Mouse (Mus musculus): ENCODE data around the gene Rad51. TPM values are rescaled to one million over a fixed set of nuclear protein-coding genes. Genes with fewer than 3 reads are reported as not detected.

The Rad51 gene
- total and polyA plus RNA-seq, 3 experiments, result 18.6 to 87.5 (median 45.0) TPM

- TF ChIP-seq ETS1 (conservative IDR thresholded peaks at IDR 0.05; ENCODE audit: low read depth, low read length) (no peak), MAZ (IDR thresholded peaks at IDR 0.05; ENCODE audit: low read depth, low read length) (no peak), UBTF (IDR thresholded peaks at IDR 0.05; ENCODE audit: low read depth, low read length) (no peak), CHD2 (IDR thresholded peaks at IDR 0.05; ENCODE audit: low read length) (no peak), ZMIZ1 (IDR thresholded peaks at IDR 0.05; ENCODE audit: low read depth, low read length) (no peak), TBP (conservative IDR thresholded peaks at IDR 0.05; ENCODE audit: low read depth, low read length) (no peak), RCOR1 (conservative IDR thresholded peaks at IDR 0.05; ENCODE audit: low read depth, low read length) (no peak), MAFK (IDR thresholded peaks at IDR 0.05; ENCODE audit: insufficient replicate concordance, low read length) (no peak), SIN3A (IDR thresholded peaks at IDR 0.05; ENCODE audit: low read length) (0 out of 2 replicates have a peak, but pooled peaks have one; percentile 19), JUN (IDR thresholded peaks at IDR 0.05; ENCODE audit: insufficient read depth, low read depth, low read length) (no peak), GABPA (IDR thresholded peaks at IDR 0.05; ENCODE audit: insufficient replicate concordance, low read depth, low read length) (no peak), HCFC1 (IDR thresholded peaks at IDR 0.05; ENCODE audit: low read depth, low read length) (no peak), EP300 (IDR thresholded peaks at IDR 0.05; ENCODE audit: low read length) (no peak), POLR2A (IDR thresholded peaks at IDR 0.05; ENCODE audit: low read depth, low read length) (no peak), CHD1 (IDR thresholded peaks at IDR 0.05; ENCODE audit: low read depth, low read length) (no peak), CTCF (conservative IDR thresholded peaks at IDR 0.05 in 1 of 2, IDR thresholded peaks at IDR 0.05 in 1 of 2; ENCODE audit: low read depth in 2 of 2, low read length in 2 of 2) (peak; percentile 78 to 97), TCF12 (IDR thresholded peaks at IDR 0.05; ENCODE audit: low read depth, low read length) (peak; percentile 24; the same call in 1 of the 2 replicates), USF2 (conservative IDR thresholded peaks at IDR 0.05; ENCODE audit: low read depth, low read length) (no peak), ZKSCAN1 (IDR thresholded peaks at IDR 0.05; ENCODE audit: borderline replicate concordance, low read depth, low read length) (no peak), MEF2A (IDR thresholded peaks at IDR 0.05; ENCODE audit: borderline replicate concordance, low read depth, low read length) (no peak), BHLHE40 (IDR thresholded peaks at IDR 0.05; ENCODE audit: low read depth, low read length) (peak; percentile 58), KAT2A (IDR thresholded peaks at IDR 0.05; ENCODE audit: insufficient replicate concordance, low read length) (no peak), NRF1 (IDR thresholded peaks at IDR 0.05; ENCODE audit: low read depth, low read length) (peak; percentile 21; the same call in 1 of the 2 replicates), RAD21 (IDR thresholded peaks at IDR 0.05; ENCODE audit: low read depth, low read length) (peak; percentile 100), SMC3 (IDR thresholded peaks at IDR 0.05; ENCODE audit: low read depth, low read length) (peak; percentile 93), MXI1 (IDR thresholded peaks at IDR 0.05; ENCODE audit: low read depth, low read length) (peak; percentile 45; the same call in 1 of the 2 replicates), MYC (IDR thresholded peaks at IDR 0.05; ENCODE audit: low read depth, low read length) (0 out of 2 replicates have a peak, but pooled peaks have one; percentile 2), IRF4 (IDR thresholded peaks at IDR 0.05; ENCODE audit: low read depth, low read length) (peak; percentile 55), PAX5 (IDR thresholded peaks at IDR 0.05; ENCODE audit: low read length) (no peak), USF1 (IDR thresholded peaks at IDR 0.05; ENCODE audit: low read depth, low read length) (no peak), ZC3H11A (IDR thresholded peaks at IDR 0.05; ENCODE audit: low read depth, low read length) (peak; percentile 70), NELFE (IDR thresholded peaks at IDR 0.05; ENCODE audit: low read depth, low read length) (no peak), E2F4 (IDR thresholded peaks at IDR 0.05; ENCODE audit: insufficient replicate concordance, low read depth, low read length) (no peak), ZNF384 (IDR thresholded peaks at IDR 0.05; ENCODE audit: low read depth, low read length) (no peak), ELF1 (IDR thresholded peaks at IDR 0.05; ENCODE audit: low read depth, low read length) (peak; percentile 38; the same call in 1 of the 2 replicates), MAX (IDR thresholded peaks at IDR 0.05; ENCODE audit: low read length) (no peak), JUND (conservative IDR thresholded peaks at IDR 0.05; ENCODE audit: low read depth, low read length) (no peak), POLR2AphosphoS2 (IDR thresholded peaks at IDR 0.05; ENCODE audit: low read depth, low read length) (no peak)
- H3K9me3 ChIP-seq (replicated peaks; ENCODE audit: low read length), result no peaks in the 10 kb centered on the region
- H3K27me3 ChIP-seq (replicated peaks), result no peaks in the 10 kb centered on the region
- no peaks in the 10 kb centered on the region for H3K79me2 ChIP-seq (replicated peaks; ENCODE audit: control insufficient read depth, extremely low read depth, insufficient read depth, poor library complexity, severe bottlenecking)
- H3K4me3 ChIP-seq (replicated peaks in 1 of 3; ENCODE audit: low read depth in 2 of 3, low read length in 2 of 3, poor library complexity in 1 of 3), result peak overlapping the region; percentile 33 to 42 (median 42)
- peaks cover 4 to 27% of the 10 kb centered on the region in 2 experiments for H3K36me3 ChIP-seq (replicated peaks in 1 of 2; ENCODE audit: control insufficient read depth in 1 of 2, insufficient read depth in 1 of 2, low read length in 1 of 2)
- DNase-seq (ENCODE audit: extremely low read depth), result peak; percentile 85
- dilution Hi-C loops (cut with MboI; ENCODE audit: extremely low pct_ligation_motif_present, extremely low pct_unique_long_range_greater_than_20kb, low sequenced_read_pairs) (no loop called here), in situ Hi-C loops (cut with MboI; ENCODE audit: low pct_ligation_motif_present, low pct_unique_long_range_greater_than_20kb, low sequenced_read_pairs) (loop anchor here (5.0 to 25.0 kb wide), 4 partner anchors 64 to 427 kb away; partner anchors contain the start of genes Ccdc9b and Phgr1)
- peak overlapping the region; percentile 34 for H3K27ac ChIP-seq (ENCODE audit: insufficient read depth, low read depth)
- H3K9ac ChIP-seq (ENCODE audit: insufficient read depth, low read depth), result peak overlapping the region; percentile 3; the same call in 1 of the 2 replicates
- peak overlapping the region; percentile 79 for H3K4me2 ChIP-seq (ENCODE audit: insufficient read depth, low read depth, poor library complexity, severe bottlenecking)
- peaks cover 0 to 8% of the 10 kb centered on the region in 2 experiments; a peak in 2 of 4 replicates for H3K4me1 ChIP-seq (ENCODE audit: control insufficient read depth in 1 of 2, insufficient read depth in 2 of 2)
Observed at GRCm38 (mm10) chr2:119189029-119189710, 76.6 kb downstream of the Rad51 start.

Measured in CH12.LX (cell line).